Mouse (Mus musculus) midbrain, embryonic 14.5 days (tissue): ENCODE data around the gene Bcl2. TPM values are rescaled to one million over a fixed set of nuclear protein-coding genes. Genes with fewer than 3 reads are reported as not detected.
"Not testable (repeated sequence)": the region's sequence is repeated elsewhere in the genome, so short reads cannot be mapped to it uniquely, and the experiment has no call there.

Experiments
- ATAC-seq: fragments of 200-750 bp; cut with Nextera tagmentation; 2 replicates; pipeline ENCODE4 v1.8.0; 2017; ENCODE audit warnings: moderate number of reproducible peaks, moderate library complexity; ENCODE audit not compliant: low FRiP score, low TSS enrichment
- DNase-seq: peaks from one replicate; pipeline ENCODE4 v3.0.0-alpha.2; 2015
- H3K27ac ChIP-seq: fragments of 300-500 bp; sonication (generic); replicated peaks from 2 replicates; pipeline ENCODE4 v1.5.1; 2014; ENCODE audit warnings: mild to moderate bottlenecking, low read depth, low read length, moderate library complexity
- H3K27me3 ChIP-seq: fragments of 300-500 bp; sonication (generic); 2 replicates; pipeline ENCODE4 v1.6.1; 2014; ENCODE audit warnings: low read length, control low read depth, mixed read lengths; ENCODE audit not compliant: control insufficient read depth, insufficient read depth
- H3K36me3 ChIP-seq: fragments of 300-500 bp; sonication (generic); 2 replicates; pipeline ENCODE4 v1.6.1; 2014; ENCODE audit warnings: low read length, control low read depth; ENCODE audit not compliant: control insufficient read depth, insufficient read depth
- H3K4me1 ChIP-seq: fragments of 300-500 bp; sonication (generic); 2 replicates; pipeline ENCODE4 v1.6.1; 2014; ENCODE audit warnings: mild to moderate bottlenecking, antibody characterized with exemption, low read length, control low read depth; ENCODE audit not compliant: control insufficient read depth, insufficient read depth
- H3K4me2 ChIP-seq: fragments of 300-500 bp; sonication (generic); 2 replicates; pipeline ENCODE4 v1.6.1; 2014; ENCODE audit warnings: mild to moderate bottlenecking, low read length, moderate library complexity
- H3K4me3 ChIP-seq: fragments of 300-500 bp; sonication (generic); replicated peaks from 2 replicates; pipeline ENCODE4 v1.5.1; 2014; ENCODE audit warnings: low read depth, low read length
- H3K9ac ChIP-seq: fragments of 300-500 bp; sonication (generic); replicated peaks from 2 replicates; pipeline ENCODE4 v1.6.1; 2014; ENCODE audit warnings: mild to moderate bottlenecking, low read length, moderate library complexity
- H3K9me3 ChIP-seq: fragments of 300-500 bp; sonication (generic); 2 replicates; pipeline ENCODE4 v1.6.1; 2016; ENCODE audit warnings: low read length, control low read depth, mixed read lengths; ENCODE audit not compliant: control insufficient read depth
- WGBS: fragments of 180-500 bp; shearing (Covaris S2); extraction: QIAGEN DNeasy Blood & Tissue Kit; methylation state at CpG from one replicate; pipeline ENCODE4 v1.1.7; 2014; 5-methylcytosine and 5-hydroxymethylcytosine counted together
- polyA plus RNA-seq: library from polyadenylated mRNA; unstranded; fragments of >200 nt; fragmentation: Nextera tagmentation; extraction: Ambion mirVana; gene quantifications from 2 replicates; pipeline ENCODE4 v1.2.1, GENCODE M21; 2014

Gene Bcl2
- polyA plus RNA-seq, 1 experiment from 2014 or later: 10.7 TPM

GRCm38 (mm10) chr1:106748555-106749315 is 34.7 kb upstream of the Bcl2 start:
- H3K9me3 ChIP-seq: no peaks in the 10 kb centered on the region

GRCm38 (mm10) chr1:106742980-106743379 is 28.9 kb upstream of the Bcl2 start:
- 94% methylated on average over 6 of the region's 6 CpGs for WGBS
- Histone ChIP-seq H3K36me3 (peaks cover 44% of the 10 kb centered on the region), H3K27me3 (no peaks in the 10 kb centered on the region), H3K4me1 (no peaks in the 10 kb centered on the region), H3K27ac (no peak overlapping the region), H3K9ac (no peak overlapping the region), H3K4me2 (no peak overlapping the region), H3K4me3 (no peak overlapping the region), H3K9me3 (no peaks in the 10 kb centered on the region)
- DNase-seq: no peak
- no peak for ATAC-seq

More at GRCm38 (mm10) chr1:106748555-106749315, 34.7 kb upstream of the Bcl2 start:
- no peak overlapping the region for H3K27ac ChIP-seq
- no peaks in the 10 kb centered on the region for H3K27me3 ChIP-seq
- H3K4me3 ChIP-seq: no peak overlapping the region
- H3K4me1 ChIP-seq: no peaks in the 10 kb centered on the region
- H3K4me2 ChIP-seq: no peak overlapping the region
- DNase-seq (no peak), ATAC-seq (no peak)
- H3K9ac ChIP-seq: no peak overlapping the region
- 94% methylated on average over 6 of the region's 6 CpGs for WGBS
- peaks cover 43% of the 10 kb centered on the region for H3K36me3 ChIP-seq

GRCm38 (mm10) chr1:106740735-106741134 is 26.7 kb upstream of the Bcl2 start:
- Histone ChIP-seq H3K9me3 (no peaks in the 10 kb centered on the region), H3K36me3 (peaks cover 38% of the 10 kb centered on the region), H3K9ac (no peak overlapping the region), H3K4me3 (no peak overlapping the region), H3K27me3 (no peaks in the 10 kb centered on the region), H3K4me1 (no peaks in the 10 kb centered on the region), H3K27ac (no peak overlapping the region), H3K4me2 (no peak overlapping the region)
- 94% methylated on average over 4 of the region's 4 CpGs for WGBS
- ATAC-seq: no peak
- no peak for DNase-seq

GRCm38 (mm10) chr1:106739810-106740209 is 25.7 kb upstream of the Bcl2 start:
- 91% methylated on average over 5 of the region's 5 CpGs for WGBS
- H3K9me3 ChIP-seq: no peaks in the 10 kb centered on the region
- H3K4me1 ChIP-seq: no peaks in the 10 kb centered on the region
- no peak overlapping the region for H3K9ac ChIP-seq
- H3K27me3 ChIP-seq: no peaks in the 10 kb centered on the region
- ATAC-seq: no peak
- no peak overlapping the region for H3K27ac ChIP-seq
- peaks cover 34% of the 10 kb centered on the region for H3K36me3 ChIP-seq
- H3K4me2 ChIP-seq: no peak overlapping the region
- no peak overlapping the region for H3K4me3 ChIP-seq
- no peak for DNase-seq

GRCm38 (mm10) chr1:106738092-106738491 is 24.0 kb upstream of the Bcl2 start:
- no peak for ATAC-seq
- WGBS: 90% methylated on average over 3 of the region's 3 CpGs

GRCm38 (mm10) chr1:106736211-106736610 is 22.1 kb upstream of the Bcl2 start:
- H3K27me3 ChIP-seq: no peaks in the 10 kb centered on the region
- DNase-seq (no peak), ATAC-seq (no peak)
- peaks cover 28% of the 10 kb centered on the region for H3K36me3 ChIP-seq
- no peak overlapping the region for H3K9ac ChIP-seq
- no peak overlapping the region for H3K4me3 ChIP-seq
- no peak overlapping the region for H3K27ac ChIP-seq
- H3K9me3 ChIP-seq: no peaks in the 10 kb centered on the region
- no peak overlapping the region for H3K4me2 ChIP-seq
- 97% methylated on average over 8 of the region's 8 CpGs for WGBS
- no peaks in the 10 kb centered on the region for H3K4me1 ChIP-seq

More at GRCm38 (mm10) chr1:106738092-106738491, 24.0 kb upstream of the Bcl2 start:
- no peaks in the 10 kb centered on the region for H3K27me3 ChIP-seq
- H3K9me3 ChIP-seq: no peaks in the 10 kb centered on the region
- no peak overlapping the region for H3K27ac ChIP-seq
- H3K9ac ChIP-seq: no peak overlapping the region
- DNase-seq: peak; percentile 49
- H3K36me3 ChIP-seq: peaks cover 38% of the 10 kb centered on the region
- H3K4me2 ChIP-seq: no peak overlapping the region
- no peak overlapping the region for H3K4me3 ChIP-seq
- H3K4me1 ChIP-seq: no peaks in the 10 kb centered on the region

- no peaks in the 10 kb centered on the region for H3K4me1 ChIP-seq
- whole genome bisulfite sequencing: 62% methylated on average over 2 of the region's 2 CpGs
- ATAC-seq: peak; percentile 46; the same call in 1 of the 2 replicates
These were observed 21.5 kb upstream of the Bcl2 start for GRCm38 (mm10) chr1:106735586-106735985.

GRCm38 (mm10) chr1:106722061-106722460 is 8.0 kb upstream of the Bcl2 start:
- H3K36me3 ChIP-seq: peaks cover 4% of the 10 kb centered on the region; the same call in 1 of the 2 replicates
- H3K4me1 ChIP-seq: no peaks in the 10 kb centered on the region
- DNase-seq: no peak
- WGBS: 14% methylated on average over 5 of the region's 5 CpGs
- H3K4me3 ChIP-seq: no peak overlapping the region
- no peaks in the 10 kb centered on the region for H3K27me3 ChIP-seq
- no peak for ATAC-seq
- H3K4me2 ChIP-seq: no peak overlapping the region
- H3K9ac ChIP-seq: no peak overlapping the region
- H3K27ac ChIP-seq: no peak overlapping the region
- H3K9me3 ChIP-seq: no peaks in the 10 kb centered on the region

More at GRCm38 (mm10) chr1:106735586-106735985, 21.5 kb upstream of the Bcl2 start:
- peaks cover 28% of the 10 kb centered on the region for H3K36me3 ChIP-seq
- no peak overlapping the region for H3K27ac ChIP-seq
- no peaks in the 10 kb centered on the region for H3K9me3 ChIP-seq
- H3K4me2 ChIP-seq: no peak overlapping the region
- DNase-seq: peak; percentile 73
- no peak overlapping the region for H3K4me3 ChIP-seq
- no peaks in the 10 kb centered on the region for H3K27me3 ChIP-seq
- no peak overlapping the region for H3K9ac ChIP-seq

- DNase-seq, H3K9ac ChIP-seq, H3K4me3 ChIP-seq, H3K27me3 ChIP-seq, H3K4me2 ChIP-seq, H3K4me1 ChIP-seq, ATAC-seq, H3K9me3 ChIP-seq, H3K27ac ChIP-seq, H3K36me3 ChIP-seq: not testable (repeated sequence)
- 77% methylated on average over 7 of the region's 7 CpGs for WGBS
These were observed 3.7 kb upstream of the Bcl2 start for GRCm38 (mm10) chr1:106717736-106718135.
